Mouse (Mus musculus) megakaryocyte progenitor cell, adult 5-6 weeks (primary cell): ENCODE results near the gene Msantd3. TPM values are rescaled to one million over a fixed set of nuclear protein-coding genes. Genes with fewer than 3 reads are reported as not detected.

ENCODE experiments used
- ATAC-seq: replicated peaks from 2 replicates; pipeline ENCODE4 v1.8.0; 2016; ENCODE audit warnings: mild to moderate bottlenecking, moderate TSS enrichment, inconsistent platforms; ENCODE audit not compliant: poor library complexity
- total RNA-seq, 2 experiments: library from RNA; stranded (forward) in 1 of 2; stranded (reverse) in 1 of 2; fragments of 157-497, 149-512 nt in 1 of 2; fragments of 200-1000 nt in 1 of 2; gene quantifications; 2 replicates each; pipeline versions ENCODE4 v1.2.3 to v1.2.4; 2015 to 2017

Msantd3 gene
- total RNA-seq, 2 experiments from 2014 or later: 62.9 to 68.9 TPM

DNA sequence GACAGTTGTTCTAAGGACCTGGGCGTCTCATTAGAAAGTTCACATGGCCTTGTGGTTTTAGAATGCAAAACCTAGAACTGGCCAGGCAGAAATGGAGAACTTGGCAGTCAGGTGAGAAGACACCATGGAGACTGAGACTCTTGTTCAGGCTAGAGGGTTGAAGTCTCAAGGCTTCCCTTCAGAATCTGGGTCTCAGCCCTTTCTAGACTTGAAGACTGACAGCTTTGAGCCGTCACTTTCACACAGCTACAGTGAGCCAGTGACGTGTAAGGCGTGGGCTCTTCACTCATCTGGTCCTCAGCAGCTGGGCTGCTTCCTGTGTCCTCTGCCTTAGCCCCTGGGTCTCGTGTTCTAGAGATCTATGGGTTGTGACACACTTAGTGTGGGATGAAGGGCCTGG, 52.6 kb downstream of the Msantd3 start:
- peak; percentile 54 for ATAC-seq

GRCm38 (mm10) chr4:48592844-48593243, 53.1 kb downstream of the Msantd3 start:
- ATAC-seq: peak; percentile 61

GRCm38 (mm10) chr4:48596111-48596510, 56.4 kb downstream of the Msantd3 start:
- ATAC-seq: no peak

GRCm38 (mm10) chr4:48605650-48606049, 65.9 kb downstream of the Msantd3 start:
- no peak for ATAC-seq

DNA sequence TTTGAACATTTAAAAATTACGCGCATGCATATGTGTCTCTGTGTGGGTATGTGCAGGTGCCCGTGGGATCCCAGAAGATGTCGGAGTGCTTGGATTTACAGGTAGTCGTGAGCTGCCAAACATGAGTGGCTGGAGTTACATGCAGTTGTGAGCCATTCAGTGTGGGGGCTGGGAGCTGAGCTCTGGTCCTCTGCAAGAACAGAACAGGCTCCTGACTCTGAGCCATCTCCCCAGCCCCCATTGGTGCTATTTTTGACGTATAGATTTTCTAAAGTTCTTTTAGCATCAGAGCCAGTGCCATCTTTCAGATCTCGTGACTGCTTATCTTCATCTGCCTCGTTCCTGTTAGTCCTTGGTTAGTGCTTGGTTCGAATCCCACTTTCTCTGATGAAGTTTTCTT, 69.8 kb downstream of the Msantd3 start:
- ATAC-seq: no peak

GRCm38 (mm10) chr4:48610251-48610650, 70.5 kb downstream of the Msantd3 start:
- ATAC-seq: no peak

Other genes with a start within 250 kb of the Msantd3 start
- gene Tex10, start 66.5 kb upstream of the Msantd3 start, total RNA-seq (2015): 63.1 and 80.1 TPM in 2 replicates
- 41.7 and 58.1 TPM in 2 replicates for gene Tex10, start 66.5 kb upstream of the Msantd3 start, total RNA-seq (2017)
- gene Tmeff1, start 45.2 kb downstream of the Msantd3 start, total RNA-seq (2015): 0.20 TPM in 1 of 2 replicates, not detected in the other
- 0.12 and 0.91 TPM in 2 replicates for gene Tmeff1, start 45.2 kb downstream of the Msantd3 start, total RNA-seq (2017)
- gene Cavin4, start 123.6 kb downstream of the Msantd3 start, total RNA-seq (2015): not detected in 2 replicates
- gene Cavin4, start 123.6 kb downstream of the Msantd3 start, total RNA-seq (2017): 0.07 TPM in 1 of 2 replicates, not detected in the other